Mouse (Mus musculus): Measurements from ENCODE around the gene Olfr613. TPM values are rescaled to one million over a fixed set of nuclear protein-coding genes. Genes with fewer than 3 reads are reported as not detected.
"Not testable (repeated sequence)": the region's sequence is repeated elsewhere in the genome, so short reads cannot be mapped to it uniquely, and the experiment has no call there.

Olfr613 gene
- polyA plus RNA-seq (2012): not detected in 2 replicates

- no peak for TF ChIP-seq GATA1 (IDR thresholded peaks at IDR 0.05; ENCODE audit: low read length)
These were observed at the start of gene Olfr613 for GRCm38 (mm10) chr7:103547774-103548173. Gene Olfr613 (plus strand): TSS chr7:103548074.

GRCm38 (mm10) chr7:103512022-103512421 lies 35.9 kb upstream of the Olfr613 start, which contains the start of gene Olfr610:
Gene Olfr610 (minus strand): TSS chr7:103512122.
- no peak for TF ChIP-seq GATA1 (IDR thresholded peaks at IDR 0.05; ENCODE audit: low read length)

GRCm38 (mm10) chr7:103520746-103521145 lies 27.1 kb upstream of the Olfr613 start, which contains the start of gene Olfr611:
Gene Olfr611 (minus strand): TSS chr7:103520846.
- TF ChIP-seq GATA1 (IDR thresholded peaks at IDR 0.05; ENCODE audit: low read length): not testable (repeated sequence)

- TF ChIP-seq GATA1 (IDR thresholded peaks at IDR 0.05; ENCODE audit: low read length): not testable (repeated sequence)
These were observed 5.3 kb upstream of the Olfr613 start, which contains the start of gene Olfr612 for GRCm38 (mm10) chr7:103542617-103543016. Gene Olfr612 (minus strand): TSS chr7:103542717.

DNA sequence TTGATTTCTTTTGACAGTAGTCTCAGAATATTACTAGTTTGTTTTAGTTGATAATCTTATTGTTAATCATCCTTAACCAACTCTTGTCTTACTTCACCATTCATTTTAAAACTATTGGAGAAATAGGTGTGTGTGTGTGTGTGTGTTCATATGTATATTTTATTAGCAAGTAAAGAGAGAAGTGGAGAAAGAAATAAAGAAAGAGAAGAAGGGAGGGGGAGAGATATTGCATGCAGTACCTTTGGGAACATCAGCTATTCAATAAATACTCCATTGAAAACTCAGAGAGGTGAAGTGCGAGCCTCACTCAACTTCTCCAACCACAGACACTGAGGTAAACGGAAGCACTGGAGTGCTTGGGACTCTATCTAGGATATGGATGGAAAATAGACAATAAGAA lies 7.9 kb downstream of the Olfr613 start, which contains the start of gene Olfr615:
Olfr615 (plus strand) TSS at position 301 of the 400 bp plus-strand sequence.
- no peak for TF ChIP-seq GATA1 (IDR thresholded peaks at IDR 0.05; ENCODE audit: low read length)

- no peak for TF ChIP-seq GATA1 (IDR thresholded peaks at IDR 0.05; ENCODE audit: low read length)
These were observed 21.2 kb downstream of the Olfr613 start, which contains the start of gene Olfr616 for GRCm38 (mm10) chr7:103569043-103569442. Gene Olfr616 (minus strand): TSS chr7:103569143.

- TF ChIP-seq GATA1 (IDR thresholded peaks at IDR 0.05; ENCODE audit: low read length): no peak
These were observed 24.9 kb downstream of the Olfr613 start, which contains the start of gene Olfr617 for GRCm38 (mm10) chr7:103572761-103573160. Gene Olfr617 (plus strand): TSS chr7:103573061.

GRCm38 (mm10) chr7:103589803-103590202 lies 41.9 kb downstream of the Olfr613 start, which contains the start of gene Olfr618:
Gene Olfr618 (plus strand): TSS chr7:103590103.
- no peak for TF ChIP-seq GATA1 (IDR thresholded peaks at IDR 0.05; ENCODE audit: low read length)

DNA sequence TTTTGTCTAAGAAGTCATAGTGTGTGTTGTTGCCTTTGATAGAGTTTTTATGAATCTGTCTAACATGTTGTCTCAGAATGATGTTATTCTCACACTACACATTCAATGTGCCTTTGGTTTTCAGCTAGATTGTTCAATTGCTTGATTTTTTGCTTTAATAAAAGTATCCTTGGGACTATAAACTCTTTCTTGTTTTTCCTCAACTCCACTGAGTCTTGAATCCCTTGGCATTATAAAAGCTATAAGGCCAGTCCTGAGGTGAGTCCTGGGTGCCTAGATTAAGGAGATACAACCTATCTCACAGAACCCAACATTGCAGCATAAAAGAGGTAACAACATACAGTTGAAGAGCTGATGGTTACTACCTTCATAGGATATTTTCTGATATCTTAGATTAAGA lies 52.4 kb downstream of the Olfr613 start, which contains the start of gene Olfr619:
Olfr619 (plus strand) TSS at position 301 of the 400 bp plus-strand sequence.
- TF ChIP-seq GATA1 (IDR thresholded peaks at IDR 0.05; ENCODE audit: low read length): no peak

Other genes with a start within 250 kb of the Olfr613 start
- not detected in 2 replicates for gene Olfr596, start 242.4 kb upstream of the Olfr613 start, polyA plus RNA-seq (2012)
- gene Olfr597, start 231.8 kb upstream of the Olfr613 start, polyA plus RNA-seq (2012): not detected in 2 replicates
- gene Olfr598, start 224.5 kb upstream of the Olfr613 start, polyA plus RNA-seq (2012): not detected in 2 replicates
- not detected in 2 replicates for gene Olfr599, start 212.2 kb upstream of the Olfr613 start, polyA plus RNA-seq (2012)
- gene Olfr600, start 198.4 kb upstream of the Olfr613 start, polyA plus RNA-seq (2012): not detected in 2 replicates
- not detected in 2 replicates for gene Olfr601, start 185.4 kb upstream of the Olfr613 start, polyA plus RNA-seq (2012)
- not detected in 2 replicates for gene Olfr603, start 161.9 kb upstream of the Olfr613 start, polyA plus RNA-seq (2012)
- not detected in 2 replicates for gene Usp17lc, start 133.0 kb upstream of the Olfr613 start, polyA plus RNA-seq (2012)
- gene Olfr605, start 102.6 kb upstream of the Olfr613 start, polyA plus RNA-seq (2012): not detected in 2 replicates
- not detected in 2 replicates for gene Olfr606, start 99.0 kb upstream of the Olfr613 start, polyA plus RNA-seq (2012)
- not detected in 2 replicates for gene Olfr607, start 83.9 kb upstream of the Olfr613 start, polyA plus RNA-seq (2012)
- not detected in 2 replicates for gene Olfr608, start 78.2 kb upstream of the Olfr613 start, polyA plus RNA-seq (2012)
- gene Olfr609, start 50.0 kb upstream of the Olfr613 start, polyA plus RNA-seq (2012): not detected in 2 replicates
- gene Olfr610, start 36.0 kb upstream of the Olfr613 start, polyA plus RNA-seq (2012): not detected in 2 replicates
- not detected in 2 replicates for gene Olfr611, start 27.2 kb upstream of the Olfr613 start, polyA plus RNA-seq (2012)
- gene Olfr612, start 5.4 kb upstream of the Olfr613 start, polyA plus RNA-seq (2012): not detected in 2 replicates
- not detected in 2 replicates for gene Olfr615, start 8.0 kb downstream of the Olfr613 start, polyA plus RNA-seq (2012)
- gene Olfr616, start 21.1 kb downstream of the Olfr613 start, polyA plus RNA-seq (2012): not detected in 2 replicates
- gene Olfr617, start 25.0 kb downstream of the Olfr613 start, polyA plus RNA-seq (2012): not detected in 2 replicates
- not detected in 2 replicates for gene Olfr618, start 42.0 kb downstream of the Olfr613 start, polyA plus RNA-seq (2012)
- not detected in 2 replicates for gene Olfr619, start 52.5 kb downstream of the Olfr613 start, polyA plus RNA-seq (2012)
- gene Olfr620, start 64.5 kb downstream of the Olfr613 start, polyA plus RNA-seq (2012): not detected in 2 replicates
- gene Olfr622, start 94.6 kb downstream of the Olfr613 start, polyA plus RNA-seq (2012): not detected in 2 replicates
- gene Olfr623, start 115.6 kb downstream of the Olfr613 start, polyA plus RNA-seq (2012): not detected in 2 replicates
- not detected in 2 replicates for gene Olfr624, start 123.1 kb downstream of the Olfr613 start, polyA plus RNA-seq (2012)
- gene Olfr625-ps1, start 134.6 kb downstream of the Olfr613 start, polyA plus RNA-seq (2012): not detected in 2 replicates
- gene Olfr243, start 166.6 kb downstream of the Olfr613 start, polyA plus RNA-seq (2012): not detected in 2 replicates
- not detected in 2 replicates for gene Olfr628, start 182.3 kb downstream of the Olfr613 start, polyA plus RNA-seq (2012)
- not detected in 2 replicates for gene Olfr629, start 196.9 kb downstream of the Olfr613 start, polyA plus RNA-seq (2012)
- not detected in 2 replicates for gene Olfr630, start 209.3 kb downstream of the Olfr613 start, polyA plus RNA-seq (2012)
- gene Olfr69, start 223.5 kb downstream of the Olfr613 start, polyA plus RNA-seq (2012): not detected in 2 replicates
- not detected in 2 replicates for gene Olfr68, start 231.6 kb downstream of the Olfr613 start, polyA plus RNA-seq (2012)
- not detected in 2 replicates for gene Olfr67, start 243.7 kb downstream of the Olfr613 start, polyA plus RNA-seq (2012)

Measured in G1E-ER4 (cell line).